Mouse (Mus musculus) erythroid progenitor cell, adult 5-6 weeks (primary cell): ENCODE results near the gene Phf14. TPM values are rescaled to one million over a fixed set of nuclear protein-coding genes. Genes with fewer than 3 reads are reported as not detected.

Experiments used
- ATAC-seq: replicated peaks from 2 replicates; pipeline ENCODE4 v1.8.0; 2016; ENCODE audit warnings: moderate number of reproducible peaks, mild to moderate bottlenecking, moderate TSS enrichment, inconsistent platforms; ENCODE audit not compliant: poor library complexity, low FRiP score, severe bottlenecking
- total RNA-seq, 2 experiments: library from RNA; stranded (forward) in 1 of 2; stranded (reverse) in 1 of 2; fragments of 150-400 nt in 1 of 2; fragments of 186-747, 209-891 nt in 1 of 2; gene quantifications; 2 replicates each; pipeline versions ENCODE4 v1.2.3 to v1.2.4; 2015 to 2017; ENCODE audit warnings: low replicate concordance in 2 of 2

The Phf14 gene
- total RNA-seq, 2 experiments from 2014 or later = 33.7 to 39.0 TPM

- ATAC-seq = no peak
These were observed 112.1 kb downstream of the Phf14 start for GRCm38 (mm10) chr6:12019736-12020135.

DNA sequence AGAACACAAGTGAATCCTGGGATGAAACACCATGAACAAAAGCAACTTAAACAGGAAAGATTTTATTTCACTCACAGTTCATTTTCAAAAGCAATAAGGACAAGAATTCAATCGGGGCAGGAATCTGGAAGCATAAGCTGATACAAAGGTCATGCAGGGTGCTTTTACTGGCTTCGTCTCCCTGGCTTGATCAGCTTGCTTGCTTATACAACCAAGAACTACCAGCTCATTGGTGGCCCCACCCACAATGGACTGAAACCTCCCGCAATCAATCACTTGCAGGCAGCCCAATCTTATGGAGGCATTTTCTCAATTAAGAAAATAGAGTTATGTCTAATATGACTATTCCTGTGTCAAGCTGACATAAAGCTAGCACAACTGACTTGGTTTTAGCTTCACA lies 112.5 kb downstream of the Phf14 start:
- ATAC-seq = 0 out of 2 replicates have a peak, but pooled peaks have one; percentile 37

DNA sequence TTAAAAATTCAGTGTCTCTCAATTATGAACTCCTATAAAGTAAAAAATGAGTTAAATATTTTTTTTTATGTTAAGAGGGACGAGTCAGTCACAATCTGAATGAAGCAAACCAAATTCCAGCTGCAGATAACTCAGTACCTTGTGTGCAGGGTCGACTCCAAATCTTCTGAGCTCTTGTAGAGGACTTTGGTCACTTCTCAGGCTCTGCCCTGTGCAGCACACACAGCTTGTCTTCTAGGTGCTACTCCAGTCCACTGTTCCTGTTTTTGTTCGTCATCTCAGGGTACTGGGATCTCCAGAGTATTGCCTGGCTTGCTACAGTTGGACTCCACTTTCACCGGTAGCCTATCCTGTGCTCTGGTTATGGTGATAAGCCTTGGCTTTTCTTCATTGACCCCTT lies 113.1 kb downstream of the Phf14 start:
- ATAC-seq = no peak

- no peak for ATAC-seq
These were observed 113.9 kb downstream of the Phf14 start for GRCm38 (mm10) chr6:12021480-12021879.

- ATAC-seq = 0 out of 2 replicates have a peak, but pooled peaks have one; percentile 48
These were observed 115.8 kb downstream of the Phf14 start for GRCm38 (mm10) chr6:12023395-12023794.

DNA sequence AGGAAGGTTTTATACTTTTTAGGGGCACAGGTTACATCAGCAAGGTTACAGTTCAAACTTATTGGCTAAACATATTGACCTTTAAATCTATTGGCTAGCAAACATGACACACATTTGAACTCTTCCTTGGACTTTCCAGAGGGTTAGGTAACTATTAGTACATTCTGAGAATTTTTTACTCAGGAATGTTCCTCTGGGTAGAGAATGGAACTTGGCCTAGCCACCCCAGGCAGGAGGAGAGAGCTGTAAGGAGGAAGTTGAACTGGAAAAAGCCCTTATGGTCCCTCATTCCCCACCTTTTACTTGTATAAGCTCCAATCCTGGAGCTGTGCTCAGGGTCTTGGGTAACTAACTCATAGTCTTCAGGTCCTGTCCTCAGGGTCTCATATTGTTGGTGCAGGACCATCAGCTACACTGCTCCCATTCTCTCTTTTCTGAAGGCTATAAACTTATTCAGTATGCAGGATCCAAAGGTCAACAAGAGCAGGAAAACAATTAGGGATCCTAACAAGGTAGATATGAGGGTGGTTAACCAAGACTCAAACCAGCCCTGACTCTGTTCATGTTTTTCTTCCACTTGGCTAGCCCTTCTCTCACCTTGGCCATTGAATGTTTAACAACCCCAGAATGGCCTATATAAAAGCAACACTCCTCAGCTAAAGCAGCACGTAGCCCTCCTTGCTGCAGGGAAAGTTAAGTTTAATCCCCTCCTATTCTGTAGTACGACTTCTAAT lies 119.4 kb downstream of the Phf14 start:
- ATAC-seq = no peak

- ATAC-seq = no peak
These were observed 127.0 kb downstream of the Phf14 start for GRCm38 (mm10) chr6:12034561-12034960.

DNA sequence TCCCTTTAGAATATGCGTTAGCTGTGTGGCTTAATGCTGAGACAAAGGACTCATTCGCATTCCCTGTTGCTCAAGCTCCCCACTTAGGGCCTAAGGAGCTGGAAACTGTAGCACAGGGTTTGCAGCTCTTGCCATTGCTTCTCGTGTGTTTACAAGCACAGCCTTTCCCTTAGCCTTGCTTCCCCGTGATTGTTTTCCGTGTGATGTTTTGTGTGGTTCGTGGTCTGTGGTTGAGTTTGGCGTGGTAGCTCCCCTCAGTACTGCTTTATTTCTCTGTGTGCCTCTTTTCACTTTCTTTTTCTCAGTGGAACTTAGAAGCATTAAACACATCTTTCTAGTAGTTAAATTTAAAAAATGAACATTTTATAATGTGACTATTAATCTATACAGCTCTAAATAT lies 130.7 kb downstream of the Phf14 start:
- ATAC-seq = no peak

GRCm38 (mm10) chr6:12052884-12053283 lies 145.3 kb downstream of the Phf14 start:
- ATAC-seq = no peak

DNA sequence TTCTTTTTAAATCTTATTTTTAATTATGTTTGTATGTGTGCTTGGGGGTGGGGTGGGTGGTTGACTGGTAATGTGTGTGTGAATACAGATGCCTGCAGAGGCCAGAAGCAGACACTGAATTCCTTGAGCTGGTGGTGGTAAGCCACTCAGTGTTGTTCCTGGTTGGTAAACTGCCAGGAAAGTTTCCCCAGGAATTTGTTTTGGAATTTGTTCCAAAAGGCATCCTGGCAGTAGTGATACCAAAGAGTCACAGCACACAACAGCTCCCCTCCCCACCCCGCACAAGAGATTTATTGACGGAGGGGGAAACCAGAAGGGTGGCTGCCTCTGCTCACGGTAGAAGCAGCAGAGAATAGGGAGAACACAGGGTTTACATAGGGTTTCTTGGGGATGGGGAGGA lies 146.5 kb downstream of the Phf14 start:
- ATAC-seq = no peak

GRCm38 (mm10) chr6:12058717-12059116 lies 151.1 kb downstream of the Phf14 start:
- ATAC-seq = no peak

DNA sequence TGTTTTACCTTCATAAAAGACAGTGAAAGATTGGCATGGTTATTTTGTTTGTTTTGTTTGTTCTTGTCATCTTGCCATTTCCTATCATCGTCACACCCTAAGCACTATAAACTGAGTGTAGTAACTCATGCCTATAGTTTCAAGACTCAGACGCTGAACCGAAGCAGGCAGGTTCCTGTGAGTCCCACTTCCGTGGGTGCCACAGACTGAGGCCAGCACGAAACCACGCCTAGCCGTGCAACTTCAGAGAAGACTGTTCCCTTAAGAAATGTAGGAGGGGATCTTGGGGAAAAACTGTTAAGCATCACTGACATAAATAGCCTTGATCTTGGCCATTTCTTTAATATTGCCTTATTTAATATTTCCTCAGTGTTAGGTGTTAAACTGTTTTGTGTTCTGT lies 152.4 kb downstream of the Phf14 start:
- 0 out of 2 replicates have a peak, but pooled peaks have one; percentile 31 for ATAC-seq

DNA sequence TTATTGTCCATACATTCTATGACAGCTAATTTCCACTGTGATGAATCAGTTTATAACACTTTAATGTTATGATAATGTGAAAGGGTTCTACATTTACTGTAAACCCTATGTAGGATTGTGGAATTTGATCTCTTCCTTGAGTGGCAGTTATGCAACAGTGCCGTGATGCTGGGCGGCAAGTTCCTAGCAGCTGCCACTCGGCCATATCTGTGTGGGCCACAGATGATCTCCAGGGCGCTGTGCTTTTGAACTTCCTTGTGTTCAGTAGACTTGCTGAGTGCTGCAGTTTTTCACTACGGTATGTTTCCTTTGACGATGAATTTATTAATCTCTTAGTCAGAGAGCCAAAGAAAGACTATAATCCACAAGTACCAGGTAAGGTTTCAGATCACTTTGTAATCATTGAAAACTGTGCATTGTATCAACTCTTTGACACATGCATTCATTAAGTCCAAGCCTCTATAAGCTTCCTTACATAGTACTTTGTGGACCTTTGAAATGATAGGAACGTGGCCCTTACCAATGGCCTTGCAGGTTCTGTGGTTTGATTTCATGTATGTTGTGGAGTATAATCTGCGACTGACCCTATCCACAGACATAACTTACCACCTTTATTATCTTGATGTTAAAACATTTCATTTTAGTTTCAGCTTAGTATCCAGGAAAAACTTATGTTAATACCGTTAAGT lies 153.0 kb downstream of the Phf14 start:
- no peak for ATAC-seq

- no peak for ATAC-seq
These were observed 160.3 kb downstream of the Phf14 start for GRCm38 (mm10) chr6:12067956-12068355.

DNA sequence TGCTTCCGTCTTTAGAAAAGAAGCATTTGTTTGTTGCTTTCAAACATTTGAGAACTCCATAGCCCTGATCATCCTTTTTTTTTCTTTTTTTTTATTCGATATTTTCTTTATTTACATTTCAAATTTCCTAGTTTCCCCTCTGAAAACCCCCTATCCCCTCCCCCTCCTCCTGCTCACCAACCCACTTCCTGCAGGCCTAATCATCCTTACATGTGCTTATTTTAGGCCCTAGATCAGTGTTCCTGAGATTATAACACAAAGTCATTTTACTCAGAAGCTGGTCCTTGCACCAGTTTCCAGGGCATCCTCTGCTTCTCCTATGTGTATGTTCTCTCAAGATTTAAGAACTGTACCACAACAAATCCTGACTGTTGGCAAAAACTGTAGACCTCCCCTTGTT lies 161.7 kb downstream of the Phf14 start:
- ATAC-seq = no peak

- no peak for ATAC-seq
These were observed 167.0 kb downstream of the Phf14 start for GRCm38 (mm10) chr6:12074599-12074998.

GRCm38 (mm10) chr6:12077338-12077737 lies 169.7 kb downstream of the Phf14 start:
- ATAC-seq = no peak

GRCm38 (mm10) chr6:12077880-12078618 lies 170.4 kb downstream of the Phf14 start:
- no peak for ATAC-seq

GRCm38 (mm10) chr6:12079260-12079659 lies 171.7 kb downstream of the Phf14 start:
- ATAC-seq = no peak

- no peak for ATAC-seq
These were observed 172.8 kb downstream of the Phf14 start for GRCm38 (mm10) chr6:12080423-12080822.

DNA sequence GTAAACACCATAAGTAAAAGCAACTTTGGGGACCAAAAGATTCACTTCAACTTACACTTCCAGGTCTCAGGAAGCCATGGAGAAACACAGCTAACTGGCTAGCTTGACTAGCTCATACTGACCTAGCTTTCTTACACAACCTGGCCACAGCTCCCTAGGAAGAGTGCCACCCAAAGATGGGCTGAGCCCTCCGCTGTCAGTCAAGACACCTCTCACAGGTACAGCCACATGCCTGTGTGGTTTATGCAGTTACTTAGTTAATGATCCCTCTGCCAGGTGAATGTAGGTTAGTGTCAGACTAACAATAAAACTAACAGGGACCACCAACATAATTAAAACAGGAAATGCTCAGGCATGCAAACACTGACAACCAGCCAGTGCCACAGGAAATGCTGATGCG lies 174.1 kb downstream of the Phf14 start:
- no peak for ATAC-seq
